Comparison of ENCODE assay signal across 9 mouse cellular contexts in genomic region chr6:34599631-34600111, GRCm38 (mm10). TPM values are rescaled to one million over a fixed set of nuclear protein-coding genes. Genes with fewer than 3 reads are reported as not detected.
DNase-seq lines count a peak whose midpoint lies in the region; ATAC-seq and TF ChIP-seq lines count a peak whose summit lies in the region.
"Had no signal": no experiment of that assay in that cellular context is flagged by ENCODE, and none has a peak within 500 bp of the region (broad histone marks: within the 10 kb centered on the region; RNA-seq: fewer than 3 reads in every experiment).

No protein-coding gene starts in this region.

- peak overlapping the region; percentile 76 for H3K4me2 ChIP-seq in heart, postnatal 0 days (ENCODE audit: low read depth, low read length)
- peak overlapping the region; percentile 65 for H3K4me2 ChIP-seq in limb, embryonic 12.5 days
- H3K4me2 ChIP-seq in neural tube, embryonic 15.5 days, result peak overlapping the region; percentile 51

- 15% methylated on average over 10 of the region's 10 CpGs for WGBS in lung, adult 2 months
- 12% methylated on average over 10 of the region's 10 CpGs for WGBS in heart, postnatal 0 days
- WGBS in limb, embryonic 12.5 days, result 38% methylated on average over 10 of the region's 10 CpGs
- WGBS in neural tube, embryonic 15.5 days, result 66% methylated on average over 10 of the region's 10 CpGs

- peaks cover 11% of the 10 kb centered on the region for H3K4me1 ChIP-seq in lung, adult 2 months (ENCODE audit: control insufficient read depth, insufficient read depth, low read length)
- H3K4me1 ChIP-seq in heart, postnatal 0 days (ENCODE audit: control insufficient read depth, insufficient read depth), result peaks cover 25% of the 10 kb centered on the region
- H3K4me1 ChIP-seq in limb, embryonic 12.5 days (replicated peaks), result peaks cover 51% of the 10 kb centered on the region
- peaks cover 9% of the 10 kb centered on the region for H3K4me1 ChIP-seq in neural tube, embryonic 15.5 days

- no peak for TF ChIP-seq POLR2A in lung, adult 2 months (IDR thresholded peaks at IDR 0.05; ENCODE audit: borderline replicate concordance, extremely low read depth, low read depth, low read length)

- peak overlapping the region; percentile 71 for H3K9ac ChIP-seq in heart, postnatal 0 days (replicated peaks; ENCODE audit: low read depth, low read length)
- no peak overlapping the region for H3K9ac ChIP-seq in limb, embryonic 12.5 days (replicated peaks)
- no peak overlapping the region for H3K9ac ChIP-seq in neural tube, embryonic 15.5 days (replicated peaks)

- H3K36me3 ChIP-seq in heart, postnatal 0 days (replicated peaks; ENCODE audit: control insufficient read depth, insufficient read depth, low read length), result no peaks in the 10 kb centered on the region
- H3K36me3 ChIP-seq in limb, embryonic 12.5 days, result no peaks in the 10 kb centered on the region
- no peaks in the 10 kb centered on the region for H3K36me3 ChIP-seq in neural tube, embryonic 15.5 days

- TF ChIP-seq CTCF in lung, adult 2 months (IDR thresholded peaks at IDR 0.05; ENCODE audit: insufficient read depth, low read length), result no peak
- TF ChIP-seq CTCF in heart, postnatal 0 days (IDR thresholded peaks at IDR 0.05; ENCODE audit: low read depth), result no peak

- peak overlapping the region; percentile 68 for H3K4me3 ChIP-seq in lung, adult 2 months (replicated peaks; ENCODE audit: extremely low read depth, low read depth, low read length)
- H3K4me3 ChIP-seq in heart, postnatal 0 days (ENCODE audit: low read depth, low read length), result peak overlapping the region; percentile 68
- peak overlapping the region; percentile 45 for H3K4me3 ChIP-seq in limb, embryonic 12.5 days (replicated peaks)
- H3K4me3 ChIP-seq in neural tube, embryonic 15.5 days (replicated peaks), result peak overlapping the region; percentile 31

- no peak; the same call in 1 of the 2 replicates for TF ChIP-seq EP300 in heart, postnatal 0 days (IDR thresholded peaks at IDR 0.05; ENCODE audit: low read depth)

- peak; percentile 37; the same call in 1 of the 2 replicates for ATAC-seq in heart, postnatal 0 days (ENCODE audit: insufficient read depth, low read depth)
- no peak for ATAC-seq in limb, embryonic 12.5 days (ENCODE audit: insufficient number of reproducible peaks, insufficient read depth, low FRiP score, low TSS enrichment, low read depth)
- no peak for ATAC-seq in neural tube, embryonic 15.5 days (ENCODE audit: low FRiP score)

- no peaks in the 10 kb centered on the region for H3K9me3 ChIP-seq in heart, postnatal 0 days (replicated peaks; ENCODE audit: control insufficient read depth, low read length)
- no peaks in the 10 kb centered on the region for H3K9me3 ChIP-seq in limb, embryonic 12.5 days
- no peaks in the 10 kb centered on the region for H3K9me3 ChIP-seq in neural tube, embryonic 15.5 days (replicated peaks)

- H3K27me3 ChIP-seq in heart, postnatal 0 days (ENCODE audit: control insufficient read depth, insufficient read depth, low read length), result no peaks in the 10 kb centered on the region
- no peaks in the 10 kb centered on the region for H3K27me3 ChIP-seq in limb, embryonic 12.5 days
- H3K27me3 ChIP-seq in neural tube, embryonic 15.5 days (replicated peaks), result no peaks in the 10 kb centered on the region

- DNase-seq in lung, adult 2 months, result no peak
- no peak for DNase-seq in lung, postnatal 25 days (ENCODE audit: low spot score)
- DNase-seq in heart, postnatal 0 days (ENCODE audit: low spot score), result peak; percentile 58
- no peak for DNase-seq in ovary, postnatal 10 days (ENCODE audit: low spot score)
- no peak for DNase-seq in cerebellum, adult 18-20 months
- DNase-seq in ovary, adult 18-20 months (ENCODE audit: low spot score), result no peak
- DNase-seq: right cerebral cortex, postnatal 14 days had no signal

- H3K27ac ChIP-seq in heart, postnatal 0 days (ENCODE audit: low read depth), result peak overlapping the region; percentile 80
- peak overlapping the region; percentile 74 for H3K27ac ChIP-seq in limb, embryonic 12.5 days
- H3K27ac ChIP-seq in neural tube, embryonic 15.5 days (replicated peaks), result no peak overlapping the region

RNA-seq across cellular contexts. Expression of gene Cald1, which starts 1.4 kb away (rescaled TPM):
- polyA plus RNA-seq in lung, adult 2 months (2012; rRNA removed), result 24.4 and 37.4 TPM in 2 replicates
- total RNA-seq in heart, postnatal 0 days (2014; rRNA removed; ENCODE audit: low replicate concordance), result 29.2 and 56.6 TPM in 2 replicates
- polyA plus RNA-seq in heart, postnatal 0 days (2015; fragmentation: Nextera tagmentation; extraction: Ambion mirVana), result 105 and 106 TPM in 2 replicates
- polyA plus RNA-seq in limb, embryonic 12.5 days (2016; fragmentation: Nextera tagmentation; extraction: Ambion mirVana), result 213 and 222 TPM in 2 replicates
- 59.2 and 102 TPM in 2 replicates for polyA plus RNA-seq in neural tube, embryonic 15.5 days (2015; fragmentation: Nextera tagmentation; extraction: Ambion mirVana)
